Comparison of ENCODE assay signal across 10 mouse cellular contexts in genomic region chr5:121714331-121714730, GRCm38 (mm10). TPM values are rescaled to one million over a fixed set of nuclear protein-coding genes. Genes with fewer than 3 reads are reported as not detected.
DNase-seq lines count a peak whose midpoint lies in the region; ATAC-seq and TF ChIP-seq lines count a peak whose summit lies in the region.
"Had no signal": no experiment of that assay in that cellular context is flagged by ENCODE, and none has a peak within 500 bp of the region (broad histone marks: within the 10 kb centered on the region; RNA-seq: fewer than 3 reads in every experiment).

No protein-coding gene starts in this region.

- no peak for TF ChIP-seq CTCF in forebrain, postnatal 0 days (IDR thresholded peaks at IDR 0.05; ENCODE audit: low read depth)

- peak overlapping the region; percentile 99 for H3K4me3 ChIP-seq in kidney, embryonic 16.5 days (ENCODE audit: low read length)
- H3K4me3 ChIP-seq in forebrain, postnatal 0 days (ENCODE audit: low read depth, low read length), result no peak overlapping the region
- H3K4me3 ChIP-seq in liver, embryonic 11.5 days (ENCODE audit: low read depth, low read length), result no peak overlapping the region
- peak overlapping the region; percentile 99 for H3K4me3 ChIP-seq in stomach, embryonic 16.5 days (replicated peaks; ENCODE audit: low read length)

- no peak for ATAC-seq in kidney, embryonic 16.5 days (ENCODE audit: low FRiP score, low TSS enrichment)
- ATAC-seq in forebrain, postnatal 0 days, result no peak
- no peak for ATAC-seq in liver, embryonic 11.5 days (replicated peaks; ENCODE audit: low FRiP score)
- ATAC-seq in stomach, embryonic 16.5 days (ENCODE audit: insufficient read depth, low FRiP score), result no peak

- H3K27me3 ChIP-seq in kidney, embryonic 16.5 days (ENCODE audit: insufficient read depth, low read length), result no peaks in the 10 kb centered on the region
- H3K27me3 ChIP-seq in forebrain, postnatal 0 days (ENCODE audit: insufficient read depth, low read length), result no peaks in the 10 kb centered on the region
- no peaks in the 10 kb centered on the region for H3K27me3 ChIP-seq in liver, embryonic 11.5 days (replicated peaks; ENCODE audit: control insufficient read depth, insufficient read depth, low read length)
- no peaks in the 10 kb centered on the region for H3K27me3 ChIP-seq in stomach, embryonic 16.5 days (ENCODE audit: control insufficient read depth, insufficient read depth, low read length)

- H3K4me2 ChIP-seq in kidney, embryonic 16.5 days (replicated peaks; ENCODE audit: low read depth, low read length), result peak overlapping the region; percentile 88
- H3K4me2 ChIP-seq in forebrain, postnatal 0 days (ENCODE audit: low read depth), result peak overlapping the region; percentile 82; the same call in 1 of the 2 replicates
- peak overlapping the region; percentile 87 for H3K4me2 ChIP-seq in liver, embryonic 11.5 days
- peak overlapping the region; percentile 73 for H3K4me2 ChIP-seq in stomach, embryonic 16.5 days (ENCODE audit: low read depth, low read length)

- no peak overlapping the region for H3K27ac ChIP-seq in kidney, embryonic 16.5 days (ENCODE audit: low read length)
- H3K27ac ChIP-seq in forebrain, postnatal 0 days (ENCODE audit: low read depth, low read length), result no peak overlapping the region
- H3K27ac ChIP-seq in liver, embryonic 11.5 days (ENCODE audit: low read depth, low read length), result no peak overlapping the region
- 0 out of 2 replicates have a peak overlapping the region, but pooled peaks have one; percentile 15 for H3K27ac ChIP-seq in stomach, embryonic 16.5 days (ENCODE audit: low read length)

- intact Hi-C loops in left cerebral cortex, postnatal 25 days (cut with DNase I), result loop anchor here (5.0 to 10.0 kb wide), 4 partner anchors 52 to 440 kb away; partner anchors contain the start of genes Acad10, Brap, Ppp1cc and Sh2b3

- no peak for DNase-seq in kidney, adult 8-10 months
- DNase-seq in forebrain, postnatal 0 days, result no peak
- no peak for DNase-seq in liver, embryonic 11.5 days (ENCODE audit: low spot score)
- no peak for DNase-seq in left cerebral cortex, postnatal 25 days (ENCODE audit: low spot score in 2 of 2)
- DNase-seq in cerebellum, adult 18-20 months, result no peak
- DNase-seq in ovary, postnatal 36 days (ENCODE audit: low spot score), result no peak
- DNase-seq: gastrocnemius, postnatal 36 days; right cerebral cortex, adult 18-20 months had no signal

- no peaks in the 10 kb centered on the region for H3K36me3 ChIP-seq in kidney, embryonic 16.5 days (ENCODE audit: insufficient read depth, low read length)
- no peaks in the 10 kb centered on the region for H3K36me3 ChIP-seq in forebrain, postnatal 0 days (ENCODE audit: insufficient read depth)
- H3K36me3 ChIP-seq in liver, embryonic 11.5 days (ENCODE audit: control insufficient read depth, insufficient read depth, low read length), result peaks cover 4% of the 10 kb centered on the region
- H3K36me3 ChIP-seq in stomach, embryonic 16.5 days (ENCODE audit: control insufficient read depth, insufficient read depth, low read length), result no peaks in the 10 kb centered on the region

- H3K4me1 ChIP-seq in kidney, embryonic 16.5 days (ENCODE audit: insufficient read depth, low read length), result peaks cover 35% of the 10 kb centered on the region
- peaks cover 18% of the 10 kb centered on the region for H3K4me1 ChIP-seq in forebrain, postnatal 0 days (ENCODE audit: insufficient read depth)
- H3K4me1 ChIP-seq in liver, embryonic 11.5 days (replicated peaks; ENCODE audit: control insufficient read depth, insufficient read depth, low read length), result peaks cover 9% of the 10 kb centered on the region; the same call in 1 of the 2 replicates
- peaks cover 26% of the 10 kb centered on the region for H3K4me1 ChIP-seq in stomach, embryonic 16.5 days (ENCODE audit: control insufficient read depth, insufficient read depth, low read length)

- WGBS in kidney, embryonic 16.5 days, result 83% methylated on average over 1 of the region's 1 CpGs
- WGBS in forebrain, postnatal 0 days, result 89% methylated on average over 1 of the region's 1 CpGs
- WGBS in liver, embryonic 11.5 days, result 70% methylated on average over 1 of the region's 1 CpGs
- 65% methylated on average over 1 of the region's 1 CpGs for WGBS in stomach, embryonic 16.5 days

- no peaks in the 10 kb centered on the region for H3K9me3 ChIP-seq in kidney, embryonic 16.5 days (ENCODE audit: low read length)
- no peaks in the 10 kb centered on the region for H3K9me3 ChIP-seq in forebrain, postnatal 0 days (ENCODE audit: low read length)
- no peaks in the 10 kb centered on the region for H3K9me3 ChIP-seq in liver, embryonic 11.5 days (ENCODE audit: control insufficient read depth, low read length)
- H3K9me3 ChIP-seq in stomach, embryonic 16.5 days (replicated peaks; ENCODE audit: control insufficient read depth, low read length), result no peaks in the 10 kb centered on the region

- no peak overlapping the region for H3K9ac ChIP-seq in kidney, embryonic 16.5 days (replicated peaks; ENCODE audit: low read length)
- no peak overlapping the region for H3K9ac ChIP-seq in forebrain, postnatal 0 days
- no peak overlapping the region for H3K9ac ChIP-seq in liver, embryonic 11.5 days (ENCODE audit: low read depth, low read length)
- no peak overlapping the region for H3K9ac ChIP-seq in stomach, embryonic 16.5 days (ENCODE audit: low read length)

RNA-seq across cellular contexts. Expression of gene Atxn2, which starts 3.2 kb away (rescaled TPM):
- 38.9 and 56.5 TPM in 2 replicates for polyA plus RNA-seq in kidney, embryonic 16.5 days (2015; fragmentation: Nextera tagmentation; extraction: Ambion mirVana)
- total RNA-seq in forebrain, postnatal 0 days (2014; rRNA removed), result 80.3 and 80.6 TPM in 2 replicates
- polyA plus RNA-seq in forebrain, postnatal 0 days (2015; fragmentation: Nextera tagmentation; extraction: Ambion mirVana), result 71.3 and 92.3 TPM in 2 replicates
- 49.8 and 63.9 TPM in 2 replicates for polyA plus RNA-seq in liver, embryonic 11.5 days (2014; fragmentation: Nextera tagmentation; extraction: Ambion mirVana)
- polyA plus RNA-seq in stomach, embryonic 16.5 days (2015; fragmentation: Nextera tagmentation; extraction: Ambion mirVana), result 33.1 and 36.6 TPM in 2 replicates
- 100 to 1,000 TPM; 228 to 234 TPM for total RNA-seq in left cerebral cortex, postnatal 25 days (2021)

RNA-seq across cellular contexts. Expression of gene Brap, which starts 54.0 kb away (rescaled TPM):
- 34.9 and 37.4 TPM in 2 replicates for polyA plus RNA-seq in kidney, embryonic 16.5 days (2015; fragmentation: Nextera tagmentation; extraction: Ambion mirVana)
- total RNA-seq in forebrain, postnatal 0 days (2014; rRNA removed), result 51.5 and 56.0 TPM in 2 replicates
- polyA plus RNA-seq in forebrain, postnatal 0 days (2015; fragmentation: Nextera tagmentation; extraction: Ambion mirVana), result 42.7 and 46.6 TPM in 2 replicates
- 42.8 and 46.0 TPM in 2 replicates for polyA plus RNA-seq in liver, embryonic 11.5 days (2014; fragmentation: Nextera tagmentation; extraction: Ambion mirVana)
- 29.5 and 34.5 TPM in 2 replicates for polyA plus RNA-seq in stomach, embryonic 16.5 days (2015; fragmentation: Nextera tagmentation; extraction: Ambion mirVana)
- 10 to 100 TPM; 65.3 to 65.5 TPM for total RNA-seq in left cerebral cortex, postnatal 25 days (2021)

RNA-seq across cellular contexts. Expression of gene Acad10, which starts 54.0 kb away (rescaled TPM):
- polyA plus RNA-seq in kidney, embryonic 16.5 days (2015; fragmentation: Nextera tagmentation; extraction: Ambion mirVana), result 4.3 and 5.7 TPM in 2 replicates
- total RNA-seq in forebrain, postnatal 0 days (2014; rRNA removed), result 2.7 and 3.0 TPM in 2 replicates
- 0.59 and 1.1 TPM in 2 replicates for polyA plus RNA-seq in forebrain, postnatal 0 days (2015; fragmentation: Nextera tagmentation; extraction: Ambion mirVana)
- 2.7 and 3.6 TPM in 2 replicates for polyA plus RNA-seq in liver, embryonic 11.5 days (2014; fragmentation: Nextera tagmentation; extraction: Ambion mirVana)
- polyA plus RNA-seq in stomach, embryonic 16.5 days (2015; fragmentation: Nextera tagmentation; extraction: Ambion mirVana), result 3.5 and 5.6 TPM in 2 replicates
- total RNA-seq in left cerebral cortex, postnatal 25 days (2021), result 1 to 10 TPM; 3.0 to 4.1 TPM

Comparison
In these comparisons a context has a peak if more than half of its experiments do, and no peak if none do; other contexts are left out.
1. H3K4me3 ChIP-seq: peak in kidney, embryonic 16.5 days (single experiment) and stomach, embryonic 16.5 days (single experiment); none in forebrain, postnatal 0 days (single experiment) and liver, embryonic 11.5 days (single experiment).
2. Peak in every context shown above with its lines, with median percentiles within 50 percentile points of each other: H3K4me2 ChIP-seq.